Mouse (Mus musculus) 3T3-L1 (cell line): ENCODE measurements at regions not wholly inside any gene's neighbourhood (a gene's known extent, or its start where the extent isn't known, plus 50 kb on each side); places are given as distances from the start of the nearest gene placed in this dataset.

Experiments used
- DNase-seq: peaks from one replicate; pipeline ENCODE4 v3.0.0-alpha.2; 2015; ENCODE audit warnings: low read depth, low spot score

DNA sequence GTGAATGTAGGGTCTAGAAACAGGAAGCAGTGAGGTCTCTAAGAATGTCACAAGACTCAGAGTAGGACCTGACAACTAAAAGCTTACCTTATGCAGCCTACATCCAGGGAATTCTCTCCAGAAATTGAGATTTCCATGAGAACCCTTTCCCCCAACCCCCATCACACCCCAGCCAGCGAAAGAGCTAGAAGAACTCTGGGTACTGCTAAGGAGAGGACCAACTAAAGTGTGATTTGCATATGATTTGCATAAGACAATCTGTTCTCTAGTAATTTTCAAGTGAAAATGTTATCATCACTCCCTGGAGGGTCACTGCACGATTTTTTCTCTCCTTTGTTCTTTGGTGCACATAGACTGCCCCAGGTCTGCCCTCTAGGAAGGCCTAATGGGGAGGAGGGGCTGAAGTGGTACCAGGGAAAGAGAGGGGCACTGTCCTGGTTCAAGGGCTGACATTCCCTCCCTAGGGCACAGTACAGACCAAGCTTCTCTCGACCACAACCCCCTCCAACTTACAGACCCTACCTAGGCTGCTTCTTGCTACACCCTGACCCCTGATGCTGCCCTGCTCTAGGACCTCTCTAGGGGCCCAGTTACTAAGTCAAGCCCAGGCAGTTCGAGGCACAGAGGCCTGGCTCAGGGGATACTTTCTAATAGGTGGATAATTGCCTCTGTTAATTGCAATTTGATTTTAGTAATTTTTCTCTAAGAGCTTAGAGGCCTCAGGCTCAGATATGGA is 77.4 kb upstream of the Pja1 start:
- DNase-seq, result no peak

DNA sequence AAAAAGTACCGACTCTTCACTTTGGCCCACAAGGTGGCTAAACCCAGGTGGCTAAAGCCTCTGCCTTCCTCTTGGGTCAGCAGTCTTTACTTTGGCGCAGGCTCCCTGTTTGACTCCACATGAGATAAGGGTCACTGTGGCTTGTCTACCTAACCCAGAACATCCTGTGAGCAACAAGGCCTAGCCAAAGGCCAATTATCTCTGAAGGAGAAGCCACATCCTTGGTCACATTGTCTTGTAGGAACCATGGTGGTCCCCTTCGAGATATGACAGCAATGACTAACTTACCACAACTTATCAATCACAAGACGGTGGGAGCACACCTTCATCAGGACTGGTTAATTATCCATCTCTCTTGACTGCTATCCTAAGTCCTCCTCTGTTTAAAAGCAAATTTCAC is 73.3 kb upstream of the Pja1 start:
- no peak for DNase-seq

DNA sequence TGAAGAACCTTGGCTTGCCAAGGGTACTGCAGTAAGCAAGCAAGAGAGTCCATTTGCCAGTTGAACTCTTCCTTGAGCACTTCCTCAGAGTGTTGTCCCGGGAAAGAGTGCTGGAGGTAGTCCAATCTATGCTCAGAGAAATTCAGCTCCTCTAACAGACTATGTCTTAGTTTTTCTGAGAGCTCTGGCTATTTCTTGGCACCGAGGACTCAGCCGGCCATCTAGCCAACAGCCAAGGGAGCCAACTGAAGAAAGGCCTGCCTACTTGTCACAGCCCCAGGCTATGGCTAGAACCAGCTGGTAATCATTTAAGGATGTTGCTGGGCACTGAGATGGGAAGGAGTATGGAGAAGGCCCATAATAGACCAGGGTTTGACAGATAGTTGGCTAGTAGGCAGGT is 70.8 kb upstream of the Pja1 start:
- peak; percentile 73 for DNase-seq

DNA sequence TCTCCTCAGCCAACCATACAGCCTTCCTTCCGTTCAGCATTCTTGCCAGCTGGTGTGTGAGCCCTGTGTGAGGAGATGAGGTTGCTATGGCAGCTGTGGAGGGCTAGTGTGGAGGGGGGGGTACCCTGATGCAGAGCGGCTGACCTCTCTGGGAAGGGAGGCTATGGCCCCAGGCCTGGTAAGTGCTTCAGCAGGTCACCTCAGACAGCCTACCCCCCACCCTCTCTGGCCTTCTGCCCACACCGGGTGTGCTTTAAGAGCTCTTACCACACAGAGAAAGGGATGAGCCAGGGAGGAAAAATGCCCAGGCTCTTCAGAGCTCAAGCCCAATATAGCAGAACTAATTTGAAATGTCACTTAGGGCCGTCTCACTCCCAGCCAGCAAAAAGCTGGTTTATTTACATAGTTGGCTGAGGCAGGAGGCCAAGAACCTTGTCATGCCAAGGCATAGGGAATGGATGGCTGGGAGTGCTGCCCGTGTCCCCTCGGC is 69.1 kb upstream of the Pja1 start:
- DNase-seq, result peak; percentile 59

DNA sequence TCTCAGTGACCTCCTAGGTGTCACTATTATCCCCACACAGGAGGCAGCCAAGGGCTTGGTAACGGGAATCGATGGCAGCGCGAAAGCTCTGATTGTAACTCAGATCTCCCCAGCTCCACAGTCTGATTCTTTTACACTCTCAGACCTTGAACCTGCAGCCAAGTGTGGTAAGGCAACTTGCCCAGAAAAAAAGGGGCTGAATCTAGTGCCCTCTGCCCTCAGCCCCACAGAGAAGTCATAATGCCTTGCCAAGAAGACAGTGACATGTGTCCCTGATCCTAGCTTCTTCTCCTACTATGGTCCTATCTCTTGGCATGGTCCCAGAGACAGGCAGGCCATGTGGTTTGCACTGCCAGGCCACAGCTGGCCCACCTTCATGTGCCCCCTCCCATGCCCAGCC is 68.6 kb upstream of the Pja1 start:
- peak; percentile 42 for DNase-seq

DNA sequence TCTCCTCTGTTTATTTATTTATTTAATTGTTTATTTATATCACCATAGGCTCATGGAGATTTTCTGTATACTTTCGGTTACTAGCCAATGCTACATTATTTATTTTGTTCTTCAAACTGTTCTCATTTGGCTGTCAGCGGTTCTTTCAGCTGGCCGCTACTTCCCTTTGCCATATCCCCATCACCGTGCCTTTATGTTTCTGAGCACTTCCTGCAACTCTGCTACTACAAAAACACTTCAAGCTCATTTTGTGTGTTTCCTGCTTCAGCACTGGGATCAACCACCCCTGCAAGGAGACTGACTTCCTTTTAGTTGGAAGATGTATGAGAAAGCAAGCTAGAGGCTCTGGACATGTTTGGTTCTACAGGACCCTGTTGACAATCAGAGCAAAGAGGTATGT is 66.7 kb upstream of the Pja1 start:
- no peak for DNase-seq

DNA sequence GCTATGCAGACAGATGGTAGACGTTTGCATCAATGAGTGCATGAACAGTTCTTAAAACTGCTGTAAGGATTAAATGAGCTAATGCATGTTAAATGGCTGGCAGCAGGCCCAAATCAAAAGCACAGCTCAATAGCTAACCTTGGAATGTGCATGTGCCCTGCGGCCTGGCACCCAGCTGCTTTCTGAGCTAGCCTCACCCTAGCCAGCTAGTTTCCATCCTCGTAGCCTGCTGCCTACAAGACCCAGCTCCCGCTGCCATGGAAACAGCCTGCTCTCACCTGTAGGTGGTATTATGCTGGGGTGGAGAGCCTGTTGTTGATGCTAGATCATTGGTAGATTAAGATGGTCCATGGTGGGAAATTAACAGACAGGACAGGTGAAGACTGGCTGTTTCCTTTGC is 63.8 kb upstream of the Pja1 start:
- DNase-seq, result no peak

DNA sequence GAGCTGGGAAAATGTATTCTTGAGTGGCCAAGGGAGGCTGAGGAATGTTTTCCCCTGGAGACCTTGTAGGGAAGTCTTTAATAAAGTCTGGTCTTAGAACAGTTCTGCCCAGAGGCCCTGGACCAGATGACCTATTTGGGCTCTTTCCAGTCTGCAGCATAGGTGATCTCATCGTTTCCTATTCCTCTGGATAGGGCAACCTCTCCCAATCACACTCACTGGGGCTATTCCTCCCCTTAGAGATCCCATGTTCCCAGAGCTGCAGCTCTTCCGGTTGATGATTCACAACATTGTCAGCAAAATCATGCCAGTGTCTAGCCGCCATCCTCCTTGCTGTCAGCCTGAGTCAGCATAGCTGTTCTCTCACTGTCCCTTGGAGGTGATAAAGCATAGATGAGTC is 60.1 kb upstream of the Pja1 start:
- peak; percentile 97 for DNase-seq

DNA sequence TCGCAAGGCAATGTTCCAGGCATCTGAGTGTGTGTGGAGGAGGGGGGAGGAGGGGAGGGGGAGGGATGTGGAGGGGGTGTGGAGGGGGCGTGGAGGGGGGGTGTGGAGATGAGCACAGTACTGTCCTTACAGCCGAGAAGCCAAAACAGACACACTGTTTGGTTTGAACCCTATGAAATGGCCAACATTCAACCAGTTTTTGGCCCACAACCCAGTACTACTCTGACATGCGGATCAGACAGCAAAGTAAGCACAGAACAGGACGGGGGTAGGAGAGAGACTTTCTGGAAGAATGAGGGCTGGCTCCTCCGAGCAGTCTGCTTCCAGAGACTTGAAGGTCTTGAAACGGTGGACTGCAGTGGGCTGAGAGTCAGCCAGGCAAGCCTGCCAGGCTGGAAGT is 59.4 kb upstream of the Pja1 start:
- no peak for DNase-seq

DNA sequence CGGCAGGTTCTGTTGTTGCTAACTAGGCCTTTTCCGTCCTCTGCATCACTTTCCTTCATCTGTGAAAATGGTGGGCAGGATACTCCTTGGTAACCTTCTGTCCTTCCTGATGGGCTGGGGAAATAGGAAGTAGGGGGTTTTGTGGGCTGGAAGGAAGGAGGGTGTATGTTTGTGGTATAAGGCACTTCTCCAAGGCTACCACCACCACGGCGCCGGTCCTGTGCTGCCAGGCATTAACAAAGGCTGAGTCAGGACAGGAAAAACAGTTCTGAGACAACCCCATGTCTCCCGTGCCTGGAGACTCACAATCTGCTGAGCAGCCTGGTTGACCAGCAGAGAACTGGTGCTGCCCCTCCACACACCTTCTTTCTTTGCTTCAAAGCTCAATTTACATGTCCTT is 52.2 kb upstream of the Pja1 start:
- DNase-seq, result peak; percentile 25

DNA sequence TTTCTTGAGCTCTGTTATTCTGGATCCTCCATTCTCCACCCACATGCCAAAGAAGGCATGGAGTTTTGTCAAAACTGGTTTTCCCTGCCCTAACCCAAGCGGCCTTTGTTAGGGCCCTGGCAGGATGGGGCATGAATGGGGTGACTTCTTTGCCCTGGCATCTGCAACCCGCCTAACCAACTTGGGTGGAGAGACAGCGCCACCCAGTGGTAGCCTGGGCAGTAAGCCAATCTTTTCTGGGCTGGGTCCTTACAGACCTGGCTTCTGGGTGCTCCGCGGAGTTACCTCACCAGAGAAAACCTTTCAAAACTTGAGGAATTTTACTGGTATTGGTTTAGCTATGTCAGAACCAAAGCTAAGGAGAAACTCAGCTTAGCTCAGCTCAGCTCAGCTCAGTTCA is 51.8 kb upstream of the Pja1 start:
- peak; percentile 73 for DNase-seq

DNA sequence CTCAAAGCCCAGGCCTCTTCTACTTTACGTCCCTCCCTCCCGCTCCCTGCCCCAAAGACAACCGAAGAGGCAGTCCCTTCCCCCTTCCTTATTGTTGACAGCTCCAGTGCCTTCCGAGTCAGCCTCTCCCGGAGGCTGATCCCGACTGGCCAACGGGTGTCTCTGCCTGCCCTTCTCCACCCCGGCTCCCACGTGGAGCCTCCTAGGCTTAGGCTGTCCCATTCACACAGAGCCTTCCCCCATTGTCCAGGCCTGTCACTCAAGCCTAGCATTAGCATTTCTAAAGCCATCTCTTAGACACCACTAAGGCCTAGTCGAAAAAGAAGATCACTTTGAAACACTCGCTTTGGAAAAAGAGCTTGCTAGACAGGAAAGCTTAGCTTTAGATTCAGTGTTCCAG is 51.2 kb upstream of the Pja1 start:
- DNase-seq, result no peak

DNA sequence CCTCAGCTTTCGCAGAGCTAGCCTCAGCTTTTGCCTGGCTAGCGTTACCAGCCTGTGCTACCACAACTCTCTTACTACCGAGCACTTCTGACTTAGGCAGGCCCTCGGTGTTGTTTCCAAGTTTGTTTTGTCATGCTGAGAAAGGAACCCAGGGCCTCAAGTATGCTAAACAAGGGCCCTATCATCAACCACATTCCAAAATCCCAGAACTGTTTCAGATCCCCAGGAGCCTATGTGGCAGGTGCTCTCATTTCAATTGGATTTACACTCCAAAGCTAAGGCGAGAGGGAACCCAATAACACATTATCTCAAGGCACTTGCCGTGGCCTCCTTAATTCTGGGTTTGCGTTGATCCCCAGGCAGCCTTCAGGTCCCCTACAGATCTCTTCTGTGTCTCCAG is 50.8 kb upstream of the Pja1 start:
- DNase-seq, result no peak
